ENCODE assay signal across 8 mouse cellular contexts in the genomic region with DNA sequence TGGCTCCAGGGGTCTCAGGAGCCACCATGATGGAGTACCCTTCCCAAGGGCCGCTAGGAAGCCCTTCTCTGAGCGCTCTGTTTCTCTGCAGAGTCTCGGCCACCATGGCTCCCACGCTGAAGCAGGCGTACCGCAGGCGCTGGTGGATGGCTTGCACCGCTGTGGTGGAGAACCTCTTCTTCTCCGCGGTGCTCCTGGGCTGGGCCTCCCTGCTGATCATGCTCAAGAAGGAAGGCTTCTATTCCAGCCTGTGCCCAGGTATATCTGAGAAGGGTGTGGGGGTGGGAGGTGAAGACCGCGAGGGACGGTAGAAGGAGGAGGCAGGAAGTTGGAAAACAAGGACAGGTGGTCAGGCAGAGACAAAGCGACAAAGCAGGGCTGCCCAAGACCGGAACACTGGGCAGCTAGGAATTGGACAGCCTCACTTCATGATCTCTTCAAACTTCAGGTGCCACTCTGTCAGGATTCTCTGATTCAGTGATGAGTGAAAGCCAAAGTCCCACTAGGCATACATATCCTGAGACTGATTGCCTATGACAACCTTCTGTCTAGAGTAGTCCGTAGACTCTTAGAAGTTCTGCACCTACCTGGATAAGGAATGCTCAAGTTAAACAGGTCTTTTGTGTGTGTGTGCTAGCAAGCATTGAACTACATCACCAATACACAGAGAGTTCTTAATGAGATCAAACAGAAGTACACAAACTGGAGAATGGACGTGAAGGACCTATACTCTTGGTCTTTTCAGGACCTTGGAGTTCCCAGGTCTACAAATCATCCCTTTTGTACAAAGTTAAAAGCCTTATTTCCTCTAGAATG. TPM values are rescaled to one million over a fixed set of nuclear protein-coding genes. Genes with fewer than 3 reads are reported as not detected.
DNase-seq lines count a peak whose midpoint lies in the region; ATAC-seq lines count a peak whose summit lies in the region.

No protein-coding gene starts in this region.

- peak overlapping the region; percentile 82 for H3K9ac ChIP-seq in kidney, embryonic 14.5 days (ENCODE audit: low read depth, low read length)
- H3K9ac ChIP-seq in hindbrain, embryonic 16.5 days (ENCODE audit: low read depth, low read length) = peak overlapping the region; percentile 66
- H3K9ac ChIP-seq in midbrain, embryonic 14.5 days (replicated peaks; ENCODE audit: low read length) = peak overlapping the region; percentile 50; the same call in 1 of the 2 replicates

- intact Hi-C loops in left cerebral cortex, postnatal 25 days (cut with DNase I) = no loop called here

- 4% methylated on average over 17 of the region's 17 CpGs for WGBS in kidney, embryonic 14.5 days
- 7% methylated on average over 17 of the region's 17 CpGs for WGBS in hindbrain, embryonic 16.5 days
- WGBS in midbrain, embryonic 14.5 days = 11% methylated on average over 17 of the region's 17 CpGs

- H3K9me3 ChIP-seq in kidney, embryonic 14.5 days (ENCODE audit: control insufficient read depth, low read length) = no peaks in the 10 kb centered on the region
- H3K9me3 ChIP-seq in hindbrain, embryonic 16.5 days (ENCODE audit: control insufficient read depth, low read length) = no peaks in the 10 kb centered on the region
- H3K9me3 ChIP-seq in midbrain, embryonic 14.5 days (ENCODE audit: control insufficient read depth, low read length) = no peaks in the 10 kb centered on the region

- peaks cover 5% of the 10 kb centered on the region; the same call in 1 of the 2 replicates for H3K36me3 ChIP-seq in kidney, embryonic 14.5 days (ENCODE audit: control insufficient read depth, insufficient read depth, low read length)
- H3K36me3 ChIP-seq in hindbrain, embryonic 16.5 days (ENCODE audit: control insufficient read depth, insufficient read depth, low read length) = no peaks in the 10 kb centered on the region
- H3K36me3 ChIP-seq in midbrain, embryonic 14.5 days (ENCODE audit: control insufficient read depth, insufficient read depth, low read length) = no peaks in the 10 kb centered on the region

- 0 out of 2 replicates have a peak, but pooled peaks cover 8% of the 10 kb centered on the region for H3K27me3 ChIP-seq in kidney, embryonic 14.5 days (ENCODE audit: control insufficient read depth, insufficient read depth, low read length)
- H3K27me3 ChIP-seq in hindbrain, embryonic 16.5 days (replicated peaks; ENCODE audit: control insufficient read depth, insufficient read depth, low read length) = peaks cover 29% of the 10 kb centered on the region
- peaks cover 44% of the 10 kb centered on the region for H3K27me3 ChIP-seq in midbrain, embryonic 14.5 days (ENCODE audit: control insufficient read depth, insufficient read depth, low read length)

- peak overlapping the region; percentile 74 for H3K4me2 ChIP-seq in kidney, embryonic 14.5 days (replicated peaks; ENCODE audit: low read depth, low read length)
- H3K4me2 ChIP-seq in hindbrain, embryonic 16.5 days (ENCODE audit: low read length) = peak overlapping the region; percentile 99
- H3K4me2 ChIP-seq in midbrain, embryonic 14.5 days (ENCODE audit: low read length) = peak overlapping the region; percentile 88

- peak overlapping the region; percentile 67 for H3K4me3 ChIP-seq in kidney, embryonic 14.5 days (ENCODE audit: low read length)
- H3K4me3 ChIP-seq in hindbrain, embryonic 16.5 days (ENCODE audit: low read length) = peak overlapping the region; percentile 64
- H3K4me3 ChIP-seq in midbrain, embryonic 14.5 days (replicated peaks; ENCODE audit: low read depth, low read length) = peak overlapping the region; percentile 50

- peaks cover 9% of the 10 kb centered on the region; the same call in 1 of the 2 replicates for H3K4me1 ChIP-seq in kidney, embryonic 14.5 days (ENCODE audit: control insufficient read depth, insufficient read depth, low read length)
- peaks cover 19% of the 10 kb centered on the region for H3K4me1 ChIP-seq in hindbrain, embryonic 16.5 days (ENCODE audit: control insufficient read depth, insufficient read depth, low read depth, low read length)
- H3K4me1 ChIP-seq in midbrain, embryonic 14.5 days (ENCODE audit: control insufficient read depth, insufficient read depth, low read length) = peaks cover 14% of the 10 kb centered on the region

- peak overlapping the region; percentile 78 for H3K27ac ChIP-seq in kidney, embryonic 14.5 days (ENCODE audit: low read depth, low read length)
- H3K27ac ChIP-seq in hindbrain, embryonic 16.5 days (ENCODE audit: low read depth, low read length) = no peak overlapping the region
- H3K27ac ChIP-seq in midbrain, embryonic 14.5 days (replicated peaks; ENCODE audit: low read depth, low read length) = no peak overlapping the region

- no peak for DNase-seq in kidney, adult 8-10 months
- no peak for DNase-seq in midbrain, embryonic 14.5 days
- no peak for DNase-seq in left cerebral cortex, postnatal 25 days (ENCODE audit: low spot score in 2 of 2)
- DNase-seq in adrenal gland, postnatal 14 days = no peak
- DNase-seq in spleen, postnatal 36 days (ENCODE audit: low spot score in 2 of 2) = no peak

- peak; percentile 7 for ATAC-seq in kidney, embryonic 14.5 days (ENCODE audit: low FRiP score, low TSS enrichment)
- ATAC-seq in common myeloid progenitor, adult 5-6 weeks (replicated peaks; ENCODE audit: low read depth, poor library complexity, severe bottlenecking) = peak; percentile 16
- peak; percentile 57 for ATAC-seq in hindbrain, embryonic 16.5 days
- ATAC-seq in midbrain, embryonic 14.5 days (ENCODE audit: low FRiP score, low TSS enrichment) = no peak; the same call in 1 of the 2 replicates

RNA-seq across cellular contexts. Expression of a gene that starts 2.3 kb away (rescaled TPM):
- 15.5 and 19.4 TPM in 2 replicates for polyA plus RNA-seq in kidney, embryonic 14.5 days (2014; fragmentation: Nextera tagmentation; extraction: Ambion mirVana)
- total RNA-seq in common myeloid progenitor, adult 5-6 weeks (2017) = 21.0 and 23.4 TPM in 2 replicates
- polyA plus RNA-seq in hindbrain, embryonic 16.5 days (2015; fragmentation: Nextera tagmentation; extraction: Ambion mirVana) = 1.5 and 1.6 TPM in 2 replicates
- polyA plus RNA-seq in midbrain, embryonic 14.5 days (2014; fragmentation: Nextera tagmentation; extraction: Ambion mirVana) = 0.90 and 2.4 TPM in 2 replicates
- under 1 TPM; 0.18 to 0.69 TPM for total RNA-seq in left cerebral cortex, postnatal 25 days (2021)
- total RNA-seq in adrenal gland, postnatal 14 days (2021) = 5.2 and 9.3 TPM in 2 replicates

RNA-seq across cellular contexts. Expression of a gene that starts 14.2 kb away (rescaled TPM):
- polyA plus RNA-seq in kidney, embryonic 14.5 days (2014; fragmentation: Nextera tagmentation; extraction: Ambion mirVana) = 65.3 and 79.4 TPM in 2 replicates
- total RNA-seq in common myeloid progenitor, adult 5-6 weeks (2017) = 43.7 and 48.9 TPM in 2 replicates
- 76.5 and 83.2 TPM in 2 replicates for polyA plus RNA-seq in hindbrain, embryonic 16.5 days (2015; fragmentation: Nextera tagmentation; extraction: Ambion mirVana)
- 58.6 and 80.6 TPM in 2 replicates for polyA plus RNA-seq in midbrain, embryonic 14.5 days (2014; fragmentation: Nextera tagmentation; extraction: Ambion mirVana)
- total RNA-seq in left cerebral cortex, postnatal 25 days (2021) = 10 to 100 TPM; 48.1 to 59.6 TPM
- 54.2 and 73.7 TPM in 2 replicates for total RNA-seq in adrenal gland, postnatal 14 days (2021)

RNA-seq across cellular contexts. Expression of a gene that starts 18.5 kb away (rescaled TPM):
- 0.16 and 0.24 TPM in 2 replicates for polyA plus RNA-seq in kidney, embryonic 14.5 days (2014; fragmentation: Nextera tagmentation; extraction: Ambion mirVana)
- not detected in 2 replicates for total RNA-seq in common myeloid progenitor, adult 5-6 weeks (2017)
- polyA plus RNA-seq in hindbrain, embryonic 16.5 days (2015; fragmentation: Nextera tagmentation; extraction: Ambion mirVana) = not detected in 2 replicates
- polyA plus RNA-seq in midbrain, embryonic 14.5 days (2014; fragmentation: Nextera tagmentation; extraction: Ambion mirVana) = not detected in 2 replicates
- not detected for total RNA-seq in left cerebral cortex, postnatal 25 days (2021)
- not detected in 2 replicates for total RNA-seq in adrenal gland, postnatal 14 days (2021)

RNA-seq across cellular contexts. Expression of a gene that starts 42.3 kb away (rescaled TPM):
- 25.3 and 29.0 TPM in 2 replicates for polyA plus RNA-seq in kidney, embryonic 14.5 days (2014; fragmentation: Nextera tagmentation; extraction: Ambion mirVana)
- 20.6 and 24.7 TPM in 2 replicates for total RNA-seq in common myeloid progenitor, adult 5-6 weeks (2017)
- polyA plus RNA-seq in hindbrain, embryonic 16.5 days (2015; fragmentation: Nextera tagmentation; extraction: Ambion mirVana) = 26.1 and 27.8 TPM in 2 replicates
- polyA plus RNA-seq in midbrain, embryonic 14.5 days (2014; fragmentation: Nextera tagmentation; extraction: Ambion mirVana) = 11.7 and 19.5 TPM in 2 replicates
- total RNA-seq in left cerebral cortex, postnatal 25 days (2021) = 1 to 10 TPM; 5.6 to 8.1 TPM
- 45.6 and 48.7 TPM in 2 replicates for total RNA-seq in adrenal gland, postnatal 14 days (2021)

RNA-seq across cellular contexts. Expression of a gene that starts 45.6 kb away (rescaled TPM):
- 1.6 and 2.1 TPM in 2 replicates for polyA plus RNA-seq in kidney, embryonic 14.5 days (2014; fragmentation: Nextera tagmentation; extraction: Ambion mirVana)
- not detected in 2 replicates for total RNA-seq in common myeloid progenitor, adult 5-6 weeks (2017)
- polyA plus RNA-seq in hindbrain, embryonic 16.5 days (2015; fragmentation: Nextera tagmentation; extraction: Ambion mirVana) = 3.0 and 4.5 TPM in 2 replicates
- 4.5 and 5.6 TPM in 2 replicates for polyA plus RNA-seq in midbrain, embryonic 14.5 days (2014; fragmentation: Nextera tagmentation; extraction: Ambion mirVana)
- 100 to 1,000 TPM in 1 of 2 experiments, 10 to 100 TPM in 1; 87.6 to 102 TPM for total RNA-seq in left cerebral cortex, postnatal 25 days (2021)
- 1.6 and 2.6 TPM in 2 replicates for total RNA-seq in adrenal gland, postnatal 14 days (2021)
